Mouse (Mus musculus) kidney, adult 11 months (tissue): ENCODE data around the gene Rec8.
A peak's percentile ranks its signal among the peaks of the same experiment; 100 is the strongest.

Experiments
- DNase-seq: peaks from one replicate; pipeline ENCODE4 v3.0.0; 2022

Rec8 gene

GRCm38 (mm10) chr14:55643060-55643907, 25.4 kb downstream of the Rec8 start, which contains the start of gene Tm9sf1:
Gene Tm9sf1, minus strand, starts transcription at chr14:55643806.
- DNase-seq: peak; percentile 89

GRCm38 (mm10) chr14:55644261-55644888, 26.5 kb downstream of the Rec8 start:
- DNase-seq: no peak

GRCm38 (mm10) chr14:55649884-55650283, 32.0 kb downstream of the Rec8 start, which contains the start of gene Tssk4:
Gene Tssk4, plus strand, starts transcription at chr14:55650184.
- no peak for DNase-seq

GRCm38 (mm10) chr14:55651528-55651927, 33.7 kb downstream of the Rec8 start:
- no peak for DNase-seq

GRCm38 (mm10) chr14:55656935-55657334, 39.1 kb downstream of the Rec8 start:
- no peak for DNase-seq

- peak; percentile 73 for DNase-seq
Measured at GRCm38 (mm10) chr14:55658011-55658410, 40.2 kb downstream of the Rec8 start.

- peak; percentile 71 for DNase-seq
Measured at GRCm38 (mm10) chr14:55659960-55660573, 42.2 kb downstream of the Rec8 start, which contains the start of gene Mdp1. Gene Mdp1, minus strand, starts transcription at chr14:55660508.

GRCm38 (mm10) chr14:55660636-55661035, 42.8 kb downstream of the Rec8 start:
- DNase-seq: no peak

GRCm38 (mm10) chr14:55671486-55671832, 53.6 kb downstream of the Rec8 start:
- no peak for DNase-seq

- peak; percentile 97 for DNase-seq
Measured at GRCm38 (mm10) chr14:55671833-55672740, 54.2 kb downstream of the Rec8 start, which contains the start of the genes Gmpr2 and Nedd8. Gene Gmpr2, plus strand, starts transcription at chr14:55671941. Gene Nedd8, minus strand, starts transcription at chr14:55672124.

GRCm38 (mm10) chr14:55672741-55673060, 54.9 kb downstream of the Rec8 start:
- no peak for DNase-seq
